Mouse (Mus musculus): ENCODE data around the gene 4930404N11Rik.

DNA sequence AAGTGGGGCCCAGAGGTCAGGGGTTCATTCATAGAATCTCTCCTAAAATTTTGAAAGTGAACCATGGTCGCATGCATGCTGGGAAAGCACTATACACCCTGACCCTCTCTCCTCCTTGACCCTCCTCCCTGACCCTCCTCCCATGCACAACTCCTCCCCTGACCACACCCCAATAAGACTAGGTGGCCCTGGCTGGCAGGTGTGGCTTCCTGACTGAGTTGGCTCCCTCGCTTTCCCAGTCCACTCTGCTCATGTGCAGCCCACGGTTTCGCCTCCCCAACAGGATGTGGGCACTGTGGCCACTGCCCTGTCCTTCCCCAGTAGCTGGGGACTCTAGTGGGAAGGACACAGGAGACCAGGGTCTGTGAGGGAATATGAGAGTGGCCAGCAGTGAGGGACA is 44.7 kb upstream of the 4930404N11Rik start:
- TF ChIP-seq CTCF (conservative IDR thresholded peaks at IDR 0.05; ENCODE audit: insufficient read depth, insufficient read length, low read depth, low read length): no peak
- TF ChIP-seq POLR2A (IDR thresholded peaks at IDR 0.05; ENCODE audit: low read depth, low read length): peak; percentile 17

All from kidney, adult 2 months (tissue).